Mouse (Mus musculus) induced T-regulatory cell, adult 2 months (primary cell): Measurements from ENCODE around the gene Tmem52b.
A peak's percentile ranks its signal among the peaks of the same experiment; 100 is the strongest.

Experiments used
- DNase-seq: peaks from one replicate; pipeline ENCODE4 v3.0.0-alpha.2; 2012; ENCODE audit warnings: low read depth

The Tmem52b gene

DNA sequence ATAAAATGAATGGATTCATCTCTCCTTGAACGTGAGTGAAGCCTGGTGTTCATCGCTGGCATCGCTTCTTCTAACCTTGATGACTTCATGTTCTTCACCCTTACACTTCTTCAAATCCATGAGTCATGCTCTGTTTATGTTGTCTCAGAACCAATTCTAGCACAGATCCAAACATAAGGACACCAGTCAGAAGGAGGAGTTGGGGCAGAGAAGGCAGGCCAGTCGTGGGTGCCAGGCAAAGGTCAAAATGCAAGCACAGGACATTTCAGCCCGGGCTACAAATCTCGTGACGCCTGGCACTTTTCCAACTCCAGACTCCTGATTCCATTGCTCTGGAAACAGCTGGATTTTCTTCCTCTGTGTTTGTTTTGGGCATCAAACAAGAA, 20.2 kb downstream of the Tmem52b start:
- DNase-seq: peak; percentile 45

DNA sequence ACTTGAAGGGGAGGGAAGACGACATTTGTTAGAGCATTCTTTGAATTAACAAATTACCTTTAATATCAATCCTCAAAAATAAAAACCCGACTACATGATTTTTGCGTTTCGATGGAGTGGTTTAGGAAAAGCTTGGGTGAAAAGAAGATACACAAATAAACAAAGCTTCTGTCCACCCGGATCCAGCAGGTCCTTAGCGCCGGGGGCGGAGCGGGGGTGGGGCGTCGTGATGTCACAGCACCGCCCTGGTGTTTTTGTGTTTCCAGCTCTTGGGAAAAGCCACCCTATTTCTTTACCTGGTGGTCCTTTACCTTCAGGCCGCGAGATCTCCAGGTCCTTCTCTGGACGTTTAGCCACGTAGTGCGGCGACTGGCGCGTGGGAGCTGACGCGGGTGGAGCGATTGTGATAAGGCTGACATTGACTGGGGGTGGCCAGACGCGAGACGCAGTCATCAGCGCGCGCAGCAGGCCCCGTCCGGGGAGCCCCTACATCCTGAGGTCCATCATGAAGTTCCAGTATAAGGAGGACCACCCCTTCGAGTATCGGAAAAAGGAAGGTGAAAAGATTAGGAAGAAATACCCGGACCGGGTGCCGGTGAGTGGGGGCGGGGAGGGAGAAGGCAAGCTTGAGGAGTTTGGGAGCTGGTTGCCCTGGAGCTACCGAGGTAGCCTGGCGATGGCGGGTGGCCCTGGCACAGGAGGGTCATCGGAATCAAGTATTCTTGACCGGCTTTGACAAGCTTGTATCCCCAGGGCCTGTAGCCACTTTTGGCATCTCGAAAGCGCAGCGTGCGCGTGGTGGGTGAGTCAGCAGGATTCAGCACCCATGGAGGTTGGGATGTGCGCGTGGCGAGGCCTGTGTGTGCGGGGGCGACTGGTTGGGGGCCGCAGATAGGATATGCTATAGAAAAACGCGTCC, 20.8 kb downstream of the Tmem52b start, which contains the start of gene Gabarapl1:
Gene Gabarapl1 (plus strand): TSS at position 219 of the 919 bp plus-strand sequence.
- peak; percentile 77 for DNase-seq

DNA sequence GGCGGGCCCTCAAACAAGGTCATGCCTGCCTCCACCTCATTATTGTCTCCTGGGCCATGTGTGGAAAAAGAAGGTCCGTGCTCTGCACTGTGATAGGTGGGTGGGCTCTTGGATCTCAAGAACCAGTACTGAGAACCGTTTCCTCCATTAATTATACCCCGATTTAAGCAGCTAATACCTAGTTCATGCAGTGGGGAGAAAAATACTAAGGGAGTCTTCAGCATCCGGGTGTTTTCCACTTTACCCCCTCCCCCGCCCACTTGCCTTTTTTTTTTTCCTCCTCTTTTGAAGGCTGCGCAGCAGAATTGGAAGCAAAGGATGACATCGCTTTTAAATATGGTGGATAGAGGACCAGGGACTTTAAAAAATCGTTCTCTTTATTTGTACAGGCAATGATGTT, 21.7 kb downstream of the Tmem52b start:
- peak; percentile 50 for DNase-seq

GRCm38 (mm10) chr6:129534627-129535190, 22.4 kb downstream of the Tmem52b start:
- DNase-seq: no peak

- DNase-seq: no peak
These were observed 23.4 kb downstream of the Tmem52b start for GRCm38 (mm10) chr6:129535723-129536122.

GRCm38 (mm10) chr6:129538555-129538954, 26.2 kb downstream of the Tmem52b start:
- DNase-seq: no peak

DNA sequence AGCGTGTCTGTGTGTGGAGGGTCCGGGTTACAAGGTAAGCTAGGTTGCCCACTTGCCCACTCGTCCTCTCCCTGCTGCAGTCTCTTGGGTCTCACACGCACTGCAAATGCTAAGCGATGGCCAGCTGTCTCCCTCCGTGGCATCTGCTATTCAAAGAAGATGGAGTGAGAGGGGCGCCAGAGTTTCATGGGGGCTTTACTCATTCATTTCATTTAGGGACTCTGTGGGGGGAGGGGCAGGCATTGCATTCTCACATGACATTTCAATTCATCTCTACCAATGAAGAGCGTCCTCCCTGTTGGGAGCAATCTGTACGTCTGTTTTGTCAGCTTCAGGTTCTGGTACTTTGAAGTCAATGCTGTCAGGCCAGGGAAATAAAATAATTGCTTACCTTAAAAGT, 29.6 kb downstream of the Tmem52b start:
- DNase-seq: no peak

GRCm38 (mm10) chr6:129542540-129542939, 30.2 kb downstream of the Tmem52b start:
- no peak for DNase-seq

DNA sequence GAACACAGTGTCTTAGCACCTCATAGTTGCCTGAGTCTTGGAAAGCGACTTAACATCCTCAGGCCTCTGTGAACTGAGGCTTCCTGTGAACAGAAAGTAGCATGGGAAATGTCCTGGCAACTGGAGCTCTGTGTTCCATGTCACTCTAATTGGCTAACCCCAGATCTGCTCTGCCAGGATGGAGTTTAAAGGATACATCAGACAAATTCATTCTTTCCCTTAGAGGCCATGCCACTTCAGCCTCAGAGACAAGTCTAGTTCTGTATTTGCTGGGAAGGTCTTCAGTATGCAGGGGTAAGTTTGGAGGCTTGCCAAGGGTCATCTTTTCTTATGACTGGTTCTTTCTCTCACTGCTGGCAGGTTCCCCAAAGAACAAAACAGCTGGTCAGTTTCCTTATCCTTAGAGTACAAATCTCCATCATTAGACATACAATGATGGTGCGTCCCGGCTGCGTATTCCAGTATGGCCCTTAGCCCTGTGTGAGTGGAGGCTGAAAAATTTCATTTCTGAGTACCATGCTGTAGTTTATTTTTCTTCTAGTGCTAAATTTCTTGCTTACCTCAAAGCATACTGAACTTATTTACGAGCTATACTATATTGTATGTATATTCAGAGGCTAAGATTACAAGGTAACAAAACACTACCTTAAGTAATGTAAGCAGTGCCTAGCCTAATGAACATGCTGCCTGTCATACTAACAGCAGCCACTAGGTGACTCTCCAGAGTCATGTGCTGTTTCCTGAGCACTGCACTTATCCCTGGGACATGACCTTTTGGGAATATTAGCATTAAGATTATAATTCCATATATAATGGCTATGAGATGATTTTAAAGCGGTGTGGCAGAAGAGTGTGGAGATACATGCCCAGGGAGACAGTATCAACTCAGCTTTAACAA, 31.6 kb downstream of the Tmem52b start:
- peak; percentile 69 for DNase-seq

DNA sequence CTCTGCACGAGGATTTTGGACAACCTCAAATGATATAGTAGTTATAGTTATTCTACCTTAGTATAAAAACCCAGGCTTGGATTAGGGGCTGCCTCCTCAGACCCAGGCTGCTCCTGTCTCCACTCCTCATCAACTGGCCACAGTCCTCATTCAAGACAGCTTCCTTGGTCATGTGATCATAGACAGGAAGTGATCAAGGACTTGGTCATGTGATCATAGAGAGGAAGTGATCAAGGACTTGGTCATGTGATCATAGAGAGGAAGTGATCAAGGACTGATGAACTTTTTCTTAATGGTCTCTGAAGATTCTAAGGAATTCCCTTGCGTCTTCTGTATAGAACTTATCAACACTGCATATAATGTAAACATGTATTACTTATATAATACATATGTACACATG, 34.9 kb downstream of the Tmem52b start:
- no peak for DNase-seq

DNA sequence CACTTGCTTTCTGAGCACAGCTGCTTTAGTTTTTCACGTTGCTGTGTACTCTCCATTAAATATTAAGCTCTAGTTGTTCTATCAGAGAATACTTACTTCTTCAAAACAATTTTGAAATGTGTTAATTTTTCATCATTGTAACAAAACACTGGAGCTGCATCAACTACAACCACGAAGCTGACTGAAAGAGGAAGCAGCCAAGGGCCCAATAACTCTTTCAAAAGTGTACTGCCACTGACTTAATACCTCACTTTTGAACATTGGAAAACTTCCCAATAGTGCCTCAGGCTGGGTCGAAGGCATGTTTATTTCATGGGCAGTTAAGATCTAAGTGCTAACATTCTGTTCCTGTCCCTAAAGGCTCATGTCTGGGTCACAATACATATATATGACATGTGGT, 35.7 kb downstream of the Tmem52b start:
- no peak for DNase-seq

- no peak for DNase-seq
These were observed 45.1 kb downstream of the Tmem52b start for GRCm38 (mm10) chr6:129557298-129558023.

DNA sequence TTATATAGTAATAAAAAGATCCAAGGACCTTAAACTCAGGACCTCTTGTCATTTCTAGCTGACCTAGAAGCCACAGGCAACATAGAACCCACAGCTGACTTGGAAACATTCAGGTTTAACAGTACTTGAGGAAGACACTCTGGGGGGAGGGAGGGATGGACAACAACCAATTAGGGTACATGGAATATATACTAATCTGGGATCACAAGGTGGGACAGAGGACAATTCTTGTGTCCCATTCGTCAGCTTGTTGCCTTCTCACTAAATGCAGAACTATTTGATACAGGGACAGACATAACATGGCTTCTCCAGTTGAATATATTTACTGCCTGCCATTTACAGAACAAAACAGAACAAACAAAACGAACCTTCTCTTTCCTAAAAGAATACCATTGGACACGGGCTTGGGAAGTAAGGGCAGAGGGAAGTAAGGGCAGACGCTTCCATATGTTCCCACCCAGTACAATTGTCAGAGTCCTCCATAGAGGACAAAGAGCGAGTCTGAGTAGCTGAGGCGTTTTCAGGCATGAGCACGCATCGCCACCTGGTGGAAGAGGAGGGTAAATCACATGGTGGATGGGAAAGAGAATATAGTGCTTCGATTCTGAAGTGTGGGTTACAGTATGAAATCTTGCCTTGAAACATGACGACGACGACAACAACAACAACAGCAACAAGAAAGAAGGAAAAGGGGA, 46.7 kb downstream of the Tmem52b start:
- DNase-seq: peak; percentile 76

GRCm38 (mm10) chr6:129559641-129560027, 47.3 kb downstream of the Tmem52b start:
- DNase-seq: no peak

GRCm38 (mm10) chr6:129565257-129565656, 52.9 kb downstream of the Tmem52b start:
- no peak for DNase-seq
